Mouse (Mus musculus) megakaryocyte, embryonic 14.5 days (primary cell): ENCODE data around the gene Ddx18.

ENCODE experiments used
- FLI1 ChIP-seq: IDR thresholded peaks from 2 replicates; pipeline ENCODE4 v1.6.1; 2012; ENCODE audit warnings: low read length, inconsistent platforms, mixed read lengths
- GATA1 ChIP-seq: IDR thresholded peaks from 3 replicates; pipeline ENCODE4 v1.6.1; 2012; ENCODE audit warnings: mixed read lengths, low read length, inconsistent platforms, borderline replicate concordance

DNA sequence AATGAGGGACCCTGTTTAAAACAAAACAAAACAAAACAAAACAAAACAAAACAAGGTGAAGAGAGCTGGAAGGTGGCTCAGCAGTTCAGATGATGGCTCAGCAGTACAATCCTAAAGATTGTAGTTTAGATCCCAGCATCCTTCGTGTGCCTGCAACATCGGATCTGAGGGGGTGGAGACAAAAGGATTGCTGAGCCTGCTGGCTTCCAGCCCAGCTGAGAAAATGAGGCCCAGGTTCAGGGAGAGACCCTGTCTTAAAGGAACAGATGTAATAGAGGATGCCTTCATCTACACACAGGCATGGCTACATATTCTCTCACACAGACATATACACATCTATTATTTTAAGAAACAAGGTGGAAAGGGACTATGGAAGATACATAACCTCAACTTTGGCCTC, 56.6 kb downstream of the Ddx18 start:
- no peak for TF ChIP-seq FLI1
- no peak for TF ChIP-seq GATA1
